Mouse (Mus musculus) C2C12 (cell line): ENCODE data around the gene Tmed3.

ENCODE experiments used
- CEBPB ChIP-seq: IDR thresholded peaks from one replicate; pipeline ENCODE4 v1.6.1; 2011; ENCODE audit warnings: low read depth, mild to moderate bottlenecking, control low read depth, moderate library complexity
- CTCF ChIP-seq: IDR thresholded peaks from one replicate; pipeline ENCODE4 v1.5.1; 2011; ENCODE audit not compliant: control insufficient read depth, insufficient read depth, insufficient read length
- MAX ChIP-seq: IDR thresholded peaks from one replicate; pipeline ENCODE4 v1.6.1; 2011; ENCODE audit warnings: mild to moderate bottlenecking, control low read depth
- MYOG ChIP-seq: IDR thresholded peaks from one replicate; pipeline ENCODE4 v1.6.1; 2011; ENCODE audit not compliant: control insufficient read depth, insufficient read length; ENCODE audit errors: extremely low read depth
- USF1 ChIP-seq: IDR thresholded peaks from one replicate; pipeline ENCODE4 v1.6.1; 2011; ENCODE audit warnings: low read depth, mild to moderate bottlenecking, control low read depth, moderate library complexity

- TF ChIP-seq MAX (no peak), CTCF (peak; percentile 53), MYOG (no peak), USF1 (no peak), CEBPB (no peak)
Measured at GRCm38 (mm10) chr9:89674014-89674618, 30.8 kb downstream of the Tmed3 start.
